Mouse (Mus musculus) midbrain, embryonic 14.5 days (tissue): ENCODE measurements around the gene Zmynd15. TPM values are rescaled to one million over a fixed set of nuclear protein-coding genes. Genes with fewer than 3 reads are reported as not detected.

Experiments
- ATAC-seq: fragments of 200-750 bp; cut with Nextera tagmentation; 2 replicates; pipeline ENCODE4 v1.8.0; 2017; ENCODE audit warnings: moderate number of reproducible peaks, moderate library complexity; ENCODE audit not compliant: low FRiP score, low TSS enrichment
- DNase-seq: peaks from one replicate; pipeline ENCODE4 v3.0.0-alpha.2; 2015
- H3K27ac ChIP-seq: fragments of 300-500 bp; sonication (generic); replicated peaks from 2 replicates; pipeline ENCODE4 v1.5.1; 2014; ENCODE audit warnings: mild to moderate bottlenecking, low read depth, low read length, moderate library complexity
- H3K27me3 ChIP-seq: fragments of 300-500 bp; sonication (generic); 2 replicates; pipeline ENCODE4 v1.6.1; 2014; ENCODE audit warnings: low read length, control low read depth, mixed read lengths; ENCODE audit not compliant: control insufficient read depth, insufficient read depth
- H3K36me3 ChIP-seq: fragments of 300-500 bp; sonication (generic); 2 replicates; pipeline ENCODE4 v1.6.1; 2014; ENCODE audit warnings: low read length, control low read depth; ENCODE audit not compliant: control insufficient read depth, insufficient read depth
- H3K4me1 ChIP-seq: fragments of 300-500 bp; sonication (generic); 2 replicates; pipeline ENCODE4 v1.6.1; 2014; ENCODE audit warnings: mild to moderate bottlenecking, antibody characterized with exemption, low read length, control low read depth; ENCODE audit not compliant: control insufficient read depth, insufficient read depth
- H3K4me2 ChIP-seq: fragments of 300-500 bp; sonication (generic); 2 replicates; pipeline ENCODE4 v1.6.1; 2014; ENCODE audit warnings: mild to moderate bottlenecking, low read length, moderate library complexity
- H3K4me3 ChIP-seq: fragments of 300-500 bp; sonication (generic); replicated peaks from 2 replicates; pipeline ENCODE4 v1.5.1; 2014; ENCODE audit warnings: low read depth, low read length
- H3K9ac ChIP-seq: fragments of 300-500 bp; sonication (generic); replicated peaks from 2 replicates; pipeline ENCODE4 v1.6.1; 2014; ENCODE audit warnings: mild to moderate bottlenecking, low read length, moderate library complexity
- H3K9me3 ChIP-seq: fragments of 300-500 bp; sonication (generic); 2 replicates; pipeline ENCODE4 v1.6.1; 2016; ENCODE audit warnings: low read length, control low read depth, mixed read lengths; ENCODE audit not compliant: control insufficient read depth
- WGBS: fragments of 180-500 bp; shearing (Covaris S2); extraction: QIAGEN DNeasy Blood & Tissue Kit; methylation state at CpG from one replicate; pipeline ENCODE4 v1.1.7; 2014; 5-methylcytosine and 5-hydroxymethylcytosine counted together
- polyA plus RNA-seq: library from polyadenylated mRNA; unstranded; fragments of >200 nt; fragmentation: Nextera tagmentation; extraction: Ambion mirVana; gene quantifications from 2 replicates; pipeline ENCODE4 v1.2.1, GENCODE M21; 2014

Zmynd15 gene
- polyA plus RNA-seq, 1 experiment from 2014 or later, result 0.24 TPM

DNA sequence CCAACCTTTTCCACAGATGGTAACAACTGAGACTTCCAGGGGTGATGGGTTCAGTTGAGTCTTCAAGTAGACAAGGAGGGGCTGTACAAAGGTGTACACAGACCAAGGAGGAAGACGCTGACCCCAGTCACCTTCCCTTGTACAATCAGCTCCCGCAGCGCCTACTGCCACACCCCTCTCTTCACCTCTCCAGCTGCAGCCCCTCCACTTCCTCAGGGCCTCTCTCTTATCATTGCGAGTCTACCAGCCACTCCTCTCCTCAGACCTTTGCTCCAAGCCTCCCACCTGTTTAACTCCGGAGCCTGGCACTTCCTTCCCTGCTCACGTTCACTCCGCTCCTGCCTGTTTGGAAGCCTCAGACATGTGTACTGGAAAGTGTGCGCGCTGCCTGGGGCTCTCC is 45.7 kb downstream of the Zmynd15 start, which contains the start of gene Tm4sf5:
Tm4sf5 (plus strand) TSS at position 275 of the 400 bp plus-strand sequence.
- H3K27ac ChIP-seq, result no peak within 1 kb of the TSS

GRCm38 (mm10) chr11:70506385-70506784 is 47.2 kb downstream of the Zmynd15 start:
- H3K27ac ChIP-seq, result no peak overlapping the region
- no peaks in the 10 kb centered on the region for H3K27me3 ChIP-seq
- no peaks in the 10 kb centered on the region for H3K9me3 ChIP-seq
- no peak overlapping the region for H3K9ac ChIP-seq
- H3K4me3 ChIP-seq, result no peak overlapping the region
- peaks cover 6% of the 10 kb centered on the region; the same call in 1 of the 2 replicates for H3K4me1 ChIP-seq
- ATAC-seq (no peak), DNase-seq (peak; percentile 76)
- 31% methylated on average over 4 of the region's 4 CpGs for WGBS
- H3K36me3 ChIP-seq, result no peaks in the 10 kb centered on the region
- H3K4me2 ChIP-seq, result no peak overlapping the region

More for the DNA sequence above, 45.7 kb downstream of the Zmynd15 start, which contains the start of gene Tm4sf5:
- Histone ChIP-seq H3K27me3 (no peaks in the 10 kb centered on the region), H3K9me3 (no peaks in the 10 kb centered on the region), H3K36me3 (no peaks in the 10 kb centered on the region), H3K4me2 (no peak within 1 kb of the TSS), H3K4me1 (peaks cover 5% of the 10 kb centered on the region; the same call in 1 of the 2 replicates), H3K4me3 (no peak within 1 kb of the TSS), H3K9ac (no peak within 1 kb of the TSS)
- 87% methylated on average over 9 of the region's 9 CpGs for WGBS
- ATAC-seq (no peak), DNase-seq (no peak)

DNA sequence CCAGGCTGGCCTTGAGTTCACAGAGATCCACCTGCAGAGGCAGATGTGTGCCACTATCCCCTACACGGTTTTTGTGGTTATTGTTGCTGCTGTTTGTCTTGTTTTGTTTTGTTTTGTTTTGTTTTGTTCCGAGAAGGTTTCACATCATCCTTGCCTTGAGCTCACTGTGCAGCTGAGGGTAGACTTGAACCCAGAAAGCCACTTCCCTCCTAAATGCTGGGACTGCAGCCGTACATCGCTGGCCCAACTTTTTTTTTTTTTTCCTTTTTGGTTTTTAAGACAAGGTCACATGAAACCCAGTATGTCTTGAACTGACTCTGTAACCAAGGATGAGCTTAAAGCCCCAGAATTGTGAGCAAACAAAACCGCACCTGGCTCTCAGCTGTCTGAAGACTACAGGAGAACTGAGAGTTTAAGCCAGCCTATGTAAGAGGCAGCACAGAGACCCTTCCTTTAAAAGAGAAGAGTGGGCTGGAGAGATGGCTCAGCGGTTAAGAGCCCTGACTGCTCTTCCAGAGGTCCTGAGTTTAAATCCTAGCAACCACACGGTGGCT is 47.8 kb downstream of the Zmynd15 start:
- Histone ChIP-seq H3K4me1 (peaks cover 6% of the 10 kb centered on the region; the same call in 1 of the 2 replicates), H3K27ac (no peak overlapping the region)
- WGBS, result 72% methylated on average over 7 of the region's 7 CpGs

DNA sequence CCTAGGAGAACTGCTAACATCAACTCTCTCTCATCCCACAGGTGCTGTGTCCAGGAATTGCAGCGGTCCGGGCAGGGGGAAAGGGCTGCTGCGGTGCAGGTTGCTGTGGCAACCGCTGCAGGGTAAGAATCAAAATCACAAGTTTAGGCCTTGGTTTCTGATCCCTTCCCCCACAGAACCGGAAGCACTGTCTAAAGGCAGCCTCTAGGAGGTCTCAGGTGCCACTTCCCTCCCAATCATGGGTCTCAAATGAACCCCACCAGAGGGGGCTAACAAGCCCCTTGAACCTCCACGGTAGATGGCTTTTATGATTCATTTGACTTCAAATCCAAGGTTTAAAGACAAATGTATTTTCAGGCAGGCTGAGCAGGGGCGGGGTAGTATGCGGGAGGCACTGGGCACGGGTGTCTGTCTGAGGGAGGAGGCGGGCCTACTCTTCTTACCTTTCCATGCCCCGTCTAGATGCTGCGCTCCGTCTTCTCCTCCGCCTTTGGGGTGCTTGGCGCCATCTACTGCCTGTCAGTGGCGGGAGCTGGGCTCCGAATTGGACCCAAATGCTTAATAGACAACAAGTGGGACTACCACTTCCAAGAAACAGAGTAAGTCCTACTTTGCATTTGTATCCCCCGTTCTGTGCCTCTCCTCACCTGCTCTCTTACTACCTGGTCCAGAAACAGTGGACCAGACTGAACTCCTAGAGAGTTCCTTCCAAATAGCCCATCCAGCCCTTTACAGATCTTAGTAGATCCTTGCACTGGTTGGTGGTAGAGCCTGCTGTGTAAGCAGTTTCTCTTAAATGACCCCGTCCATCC is 50.7 kb downstream of the Zmynd15 start:
- no peak; the same call in 1 of the 2 replicates for ATAC-seq
- peaks cover 6% of the 10 kb centered on the region; the same call in 1 of the 2 replicates for H3K4me1 ChIP-seq
- 0 out of 2 replicates have a peak overlapping the region, but pooled peaks have one; percentile 1 for H3K4me3 ChIP-seq
- no peak overlapping the region; the same call in 1 of the 2 replicates for H3K9ac ChIP-seq
- no peak overlapping the region for H3K27ac ChIP-seq
- H3K4me2 ChIP-seq, result peak overlapping the region; percentile 44
- H3K9me3 ChIP-seq, result no peaks in the 10 kb centered on the region
- WGBS, result 11% methylated on average over 19 of the region's 19 CpGs
- H3K36me3 ChIP-seq, result no peaks in the 10 kb centered on the region
- H3K27me3 ChIP-seq, result no peaks in the 10 kb centered on the region
- DNase-seq, result peak; percentile 84

More for the DNA sequence above, 47.8 kb downstream of the Zmynd15 start:
- H3K4me3 ChIP-seq, result no peak overlapping the region
- no peaks in the 10 kb centered on the region for H3K36me3 ChIP-seq
- H3K4me2 ChIP-seq, result no peak overlapping the region
- no peaks in the 10 kb centered on the region for H3K27me3 ChIP-seq
- no peak overlapping the region for H3K9ac ChIP-seq
- DNase-seq (no peak), ATAC-seq (no peak)
- no peaks in the 10 kb centered on the region for H3K9me3 ChIP-seq

- Histone ChIP-seq H3K9ac (no peak overlapping the region), H3K27me3 (no peaks in the 10 kb centered on the region), H3K4me1 (peaks cover 6% of the 10 kb centered on the region; the same call in 1 of the 2 replicates), H3K4me3 (no peak overlapping the region), H3K4me2 (no peak overlapping the region), H3K36me3 (no peaks in the 10 kb centered on the region), H3K9me3 (no peaks in the 10 kb centered on the region), H3K27ac (no peak overlapping the region)
- 91% methylated on average over 2 of the region's 2 CpGs for WGBS
- no peak for DNase-seq
- ATAC-seq, result no peak
Measured at GRCm38 (mm10) chr11:70511242-70511641, 52.0 kb downstream of the Zmynd15 start.

DNA sequence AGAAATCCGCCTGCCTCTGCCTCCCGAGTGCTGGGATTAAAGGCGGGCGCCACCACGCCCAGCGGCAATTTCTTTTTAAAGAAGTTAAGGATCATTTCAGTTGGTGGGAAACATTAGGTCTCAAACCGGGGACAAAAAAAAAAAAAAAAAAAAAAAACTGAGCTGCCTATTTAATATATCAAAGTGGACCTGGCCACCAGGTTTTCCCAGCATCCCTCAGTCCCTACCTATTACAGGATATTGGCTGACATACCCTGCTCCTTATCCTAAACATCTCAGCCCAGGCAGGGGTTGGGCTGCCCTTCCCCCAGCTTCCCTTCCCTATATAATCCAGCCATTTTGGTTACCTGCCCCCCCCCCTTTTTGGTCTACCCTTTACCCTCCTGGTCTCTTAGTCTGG is 52.6 kb downstream of the Zmynd15 start:
- Histone ChIP-seq H3K9ac (no peak overlapping the region), H3K4me3 (no peak overlapping the region), H3K27me3 (no peaks in the 10 kb centered on the region), H3K4me2 (no peak overlapping the region), H3K27ac (no peak overlapping the region), H3K4me1 (peaks cover 6% of the 10 kb centered on the region; the same call in 1 of the 2 replicates), H3K9me3 (no peaks in the 10 kb centered on the region), H3K36me3 (no peaks in the 10 kb centered on the region)
- 86% methylated on average over 7 of the region's 7 CpGs for WGBS
- DNase-seq (no peak), ATAC-seq (no peak)

GRCm38 (mm10) chr11:70512709-70513342 is 53.6 kb downstream of the Zmynd15 start:
- Histone ChIP-seq H3K27ac (no peak overlapping the region), H3K36me3 (no peaks in the 10 kb centered on the region), H3K9me3 (no peaks in the 10 kb centered on the region), H3K4me3 (no peak overlapping the region), H3K4me1 (peaks cover 6% of the 10 kb centered on the region; the same call in 1 of the 2 replicates), H3K9ac (no peak overlapping the region), H3K27me3 (no peaks in the 10 kb centered on the region), H3K4me2 (no peak overlapping the region)
- DNase-seq (no peak), ATAC-seq (no peak)
- WGBS, result 82% methylated on average over 7 of the region's 7 CpGs

GRCm38 (mm10) chr11:70513520-70513919 is 54.3 kb downstream of the Zmynd15 start:
- Histone ChIP-seq H3K9ac (no peak overlapping the region), H3K27me3 (no peaks in the 10 kb centered on the region), H3K9me3 (no peaks in the 10 kb centered on the region), H3K27ac (no peak overlapping the region), H3K4me2 (no peak overlapping the region), H3K4me3 (no peak overlapping the region), H3K4me1 (peaks cover 6% of the 10 kb centered on the region; the same call in 1 of the 2 replicates), H3K36me3 (no peaks in the 10 kb centered on the region)
- ATAC-seq, result no peak
- no peak for DNase-seq
- 48% methylated on average over 11 of the region's 11 CpGs for WGBS
